Mouse (Mus musculus): ENCODE data around the gene Esp23.
"Not testable (repeated sequence)": the region's sequence is repeated elsewhere in the genome, so short reads cannot be mapped to it uniquely, and the experiment has no call there.

The Esp23 gene

GRCm38 (mm10) chr17:39076937-39077336 lies at the start of gene Esp23:
TSS of gene Esp23 (minus strand) at chr17:39077037.
- no peak for DNase-seq (ENCODE audit: low spot score)

- DNase-seq (ENCODE audit: low spot score) = not testable (repeated sequence)
These were observed 30.3 kb upstream of the Esp23 start for GRCm38 (mm10) chr17:39107126-39107525.

GRCm38 (mm10) chr17:39095034-39095433 lies 18.2 kb upstream of the Esp23 start, which contains the start of gene Esp22:
TSS of gene Esp22 (plus strand) at chr17:39095334.
- no peak for DNase-seq (ENCODE audit: low spot score)

- no peak for DNase-seq (ENCODE audit: low spot score)
These were observed 13.2 kb downstream of the Esp23 start for GRCm38 (mm10) chr17:39063641-39064040.

- DNase-seq (ENCODE audit: low spot score) = no peak
These were observed 33.6 kb downstream of the Esp23 start, which contains the start of gene Gm21903 for GRCm38 (mm10) chr17:39043241-39043640. TSS of gene Gm21903 (minus strand) at chr17:39043341.

- DNase-seq (ENCODE audit: low spot score) = not testable (repeated sequence)
These were observed 40.4 kb downstream of the Esp23 start, which contains the start of gene Esp24 for GRCm38 (mm10) chr17:39036395-39036794. TSS of gene Esp24 (plus strand) at chr17:39036695.

All from T-cell, adult 2 months (primary cell).